Mouse (Mus musculus) left cerebral cortex, postnatal 25 days (tissue): ENCODE measurements around the gene Plpp3. TPM values are rescaled to one million over a fixed set of nuclear protein-coding genes. Genes with fewer than 3 reads are reported as not detected.

Experiments
- DNase-seq, 2 experiments: peaks; one replicate each; pipeline ENCODE4 v3.0.0; 2022; ENCODE audit warnings: low spot score in 2 of 2, mixed read lengths in 1 of 2
- intact Hi-C: fragments of 180-260 bp; cut with DNase I; formaldehyde crosslinking; loops from one replicate; pipeline ENCODE4 v1.15.1; 2025
- total RNA-seq, 2 experiments: library from RNA; stranded (reverse); gene quantifications; 2 replicates each; pipeline ENCODE4 v1.2.3; 2021

Plpp3 gene
- total RNA-seq, 2 experiments from 2014 or later = 163 to 170 TPM

DNA sequence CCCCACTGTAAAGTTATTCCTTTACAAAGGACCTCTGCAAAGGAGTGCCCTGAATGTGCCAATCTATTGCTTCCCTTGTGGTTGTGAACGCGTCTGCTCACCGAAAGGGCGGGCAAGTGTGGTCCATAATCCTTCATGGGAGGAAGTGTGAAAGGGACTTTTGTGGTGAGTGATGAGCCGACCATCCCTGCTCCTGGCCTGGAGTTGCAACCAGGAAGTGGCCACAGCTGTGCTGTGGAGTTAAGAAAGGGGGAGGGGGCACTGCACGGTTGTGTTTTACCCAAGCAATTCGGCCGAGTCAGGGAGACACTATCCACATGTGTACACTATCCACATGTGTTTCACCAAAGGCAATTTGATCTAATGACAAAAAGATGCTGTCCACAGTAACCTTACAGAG, 49.8 kb downstream of the Plpp3 start:
- no peak for DNase-seq
- intact Hi-C loops = no loop called here

DNA sequence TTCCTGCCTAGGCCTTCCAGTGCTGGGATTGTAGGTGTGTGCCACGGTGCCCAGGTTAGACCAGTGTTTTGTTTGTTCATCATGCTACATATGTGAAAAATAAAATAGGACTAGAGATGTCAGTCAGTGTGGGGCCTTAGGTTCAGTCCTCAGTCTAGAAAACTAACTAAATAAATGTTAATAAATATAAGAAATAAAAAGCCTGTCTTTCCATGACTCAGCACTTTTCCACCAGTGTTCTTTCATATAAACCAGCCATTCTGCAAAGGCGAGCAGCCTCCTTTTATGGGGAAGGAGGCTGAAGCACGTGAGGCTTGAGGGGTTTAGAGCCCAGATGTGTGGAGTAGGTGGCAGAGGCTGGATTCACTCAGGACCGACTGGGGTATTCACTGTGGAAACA, 50.5 kb downstream of the Plpp3 start:
- DNase-seq = no peak
- intact Hi-C loops = no loop called here

DNA sequence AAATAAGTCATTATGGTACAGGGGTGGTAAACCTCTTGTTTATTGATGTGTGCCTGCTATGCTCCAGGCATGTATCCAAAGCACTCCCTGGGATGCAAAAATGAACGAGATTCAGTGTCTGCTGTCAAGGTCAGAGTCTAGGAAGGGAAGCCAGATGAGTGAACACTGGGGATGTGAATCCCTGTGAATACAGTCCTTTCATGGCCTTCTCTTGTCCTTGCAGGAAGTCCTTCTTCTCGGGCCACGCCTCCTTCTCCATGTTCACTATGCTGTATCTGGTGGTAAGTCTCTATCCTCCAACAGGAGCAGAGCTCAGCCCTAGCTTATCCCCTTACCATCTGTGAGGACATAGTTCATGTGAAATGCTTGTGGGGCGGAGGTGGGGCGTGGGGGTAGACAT, 51.8 kb downstream of the Plpp3 start:
- intact Hi-C loops = no loop called here
- DNase-seq = no peak

DNA sequence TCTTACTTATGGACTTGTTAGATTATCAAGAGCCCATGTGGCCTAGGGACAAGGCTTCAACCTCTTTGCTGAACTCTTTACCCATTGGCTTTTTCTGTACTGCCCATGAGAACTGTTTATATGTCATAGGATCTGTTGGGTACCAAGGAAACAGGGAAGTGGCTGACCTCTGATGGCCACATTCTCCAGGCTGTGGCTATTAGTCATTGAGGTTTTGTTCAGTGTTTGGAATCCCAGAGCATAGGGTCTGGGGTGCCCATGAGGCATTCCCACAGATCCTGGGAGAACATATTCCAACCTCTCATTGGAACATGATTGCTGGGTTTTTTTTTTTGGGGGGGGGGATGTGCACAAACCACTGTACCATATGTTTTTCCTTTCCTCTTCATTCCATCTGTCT, 56.2 kb downstream of the Plpp3 start:
- intact Hi-C loops = no loop called here
- no peak for DNase-seq

DNA sequence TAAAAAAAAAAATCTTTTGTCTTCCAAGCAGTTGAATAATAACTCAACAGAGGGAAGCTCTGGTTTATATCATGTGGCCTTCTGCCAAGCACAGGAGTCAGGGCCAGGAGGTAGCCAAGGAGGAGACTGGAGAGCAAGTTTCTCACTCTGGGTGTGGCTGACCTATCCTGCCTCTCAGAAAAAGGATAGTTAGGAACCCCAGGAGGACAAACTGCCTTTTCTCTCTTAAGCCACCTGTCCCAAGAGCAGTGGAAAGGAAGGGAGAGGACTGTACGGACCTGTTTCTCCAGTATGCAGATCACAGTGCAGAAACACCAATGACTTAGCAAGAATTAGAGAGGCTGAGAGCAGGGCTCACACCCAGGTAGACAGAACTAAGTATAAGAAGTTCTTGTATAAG, 57.3 kb downstream of the Plpp3 start:
- no peak for DNase-seq
- intact Hi-C loops = no loop called here

DNA sequence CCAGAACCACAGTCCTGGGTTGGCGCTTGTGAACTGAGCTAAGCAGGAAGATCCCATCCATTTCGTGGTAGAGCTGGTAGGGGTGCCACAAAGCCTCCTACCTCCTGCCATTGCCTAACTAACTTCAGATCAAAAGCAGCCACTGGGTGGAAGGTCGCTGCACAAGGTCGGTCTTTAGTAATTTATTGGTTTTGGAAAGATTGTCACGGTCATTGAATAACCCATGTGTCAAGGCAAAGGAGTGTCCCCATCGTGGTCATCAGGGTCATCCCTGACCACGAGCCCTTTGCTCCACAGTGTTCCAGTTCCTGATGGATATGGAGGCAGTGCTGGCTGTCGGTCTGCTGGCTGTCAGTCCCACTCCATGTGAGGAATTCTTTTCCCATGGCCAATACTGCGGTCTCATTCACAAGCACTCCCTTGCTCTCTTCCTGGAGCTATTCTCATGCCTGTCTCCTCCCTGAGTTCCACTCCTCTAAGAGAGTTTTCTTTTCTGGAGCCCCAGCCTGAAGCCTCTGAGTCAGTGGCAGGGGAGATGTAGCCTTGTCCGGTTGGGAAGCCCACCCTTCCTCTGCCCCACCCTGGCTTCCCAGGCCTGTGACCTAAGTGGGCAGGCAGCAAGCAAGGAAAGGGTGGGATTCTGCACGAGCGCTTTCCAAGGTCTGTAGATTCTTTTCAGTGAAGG, 58.7 kb downstream of the Plpp3 start:
- intact Hi-C loops = no loop called here
- DNase-seq = no peak

DNA sequence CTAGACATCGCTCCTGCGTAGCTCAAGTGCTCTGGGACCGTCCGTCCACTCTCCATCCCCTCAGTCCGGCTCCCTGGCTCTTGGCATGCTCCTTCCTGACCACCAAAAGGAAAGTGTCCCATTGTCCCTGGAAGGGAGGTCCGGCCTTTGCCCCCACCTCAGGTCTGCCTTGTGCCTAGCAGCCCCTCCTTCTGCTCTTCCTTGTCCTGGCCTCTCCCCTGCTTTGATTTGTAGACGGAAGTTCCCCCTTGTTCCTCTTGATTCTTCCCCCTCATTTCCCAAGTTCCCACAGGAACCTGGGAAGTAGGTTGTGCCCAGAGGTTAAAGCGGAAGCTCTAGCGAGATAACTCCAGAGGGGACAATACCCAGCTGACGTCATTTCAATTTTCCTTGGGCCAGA, 61.1 kb downstream of the Plpp3 start:
- no peak for DNase-seq
- intact Hi-C loops = no loop called here

DNA sequence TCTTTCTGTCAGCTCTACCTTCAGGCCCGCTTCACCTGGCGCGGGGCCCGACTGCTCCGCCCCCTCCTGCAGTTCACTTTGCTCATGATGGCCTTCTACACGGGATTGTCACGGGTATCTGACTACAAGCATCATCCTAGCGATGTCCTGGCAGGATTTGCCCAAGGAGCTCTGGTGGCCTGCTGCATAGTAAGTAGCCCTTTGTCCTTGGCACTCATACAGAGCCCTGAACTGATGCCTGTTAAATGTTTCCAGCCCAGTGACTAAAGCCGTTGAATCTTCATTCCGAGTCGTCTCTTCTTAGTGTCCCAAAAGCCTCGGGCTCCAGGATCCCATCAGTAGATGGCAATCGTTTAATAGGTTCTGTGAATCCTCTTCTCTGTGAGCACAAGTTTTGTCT, 62.2 kb downstream of the Plpp3 start:
- no peak for DNase-seq
- intact Hi-C loops = no loop called here

DNA sequence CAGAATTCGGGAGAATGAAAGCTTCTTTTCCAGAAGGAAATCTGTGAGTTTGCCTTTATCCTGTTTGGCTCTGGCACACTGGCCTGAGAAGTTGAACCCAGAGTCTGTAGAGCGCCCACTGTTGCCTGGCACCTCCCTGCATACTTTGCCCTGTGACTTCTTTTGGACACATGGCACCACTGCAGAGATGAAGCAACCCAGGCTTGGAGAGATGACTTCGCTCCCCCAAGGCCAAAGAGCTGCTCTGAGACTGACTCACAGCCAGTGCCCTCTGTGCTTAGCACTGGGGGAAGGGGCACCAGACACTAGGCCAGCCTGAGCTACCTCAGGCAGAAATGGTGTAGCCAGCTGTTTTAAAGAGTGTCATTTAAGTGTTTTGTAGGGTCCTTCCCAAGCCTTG, 63.7 kb downstream of the Plpp3 start:
- DNase-seq = no peak
- intact Hi-C loops = no loop called here

DNA sequence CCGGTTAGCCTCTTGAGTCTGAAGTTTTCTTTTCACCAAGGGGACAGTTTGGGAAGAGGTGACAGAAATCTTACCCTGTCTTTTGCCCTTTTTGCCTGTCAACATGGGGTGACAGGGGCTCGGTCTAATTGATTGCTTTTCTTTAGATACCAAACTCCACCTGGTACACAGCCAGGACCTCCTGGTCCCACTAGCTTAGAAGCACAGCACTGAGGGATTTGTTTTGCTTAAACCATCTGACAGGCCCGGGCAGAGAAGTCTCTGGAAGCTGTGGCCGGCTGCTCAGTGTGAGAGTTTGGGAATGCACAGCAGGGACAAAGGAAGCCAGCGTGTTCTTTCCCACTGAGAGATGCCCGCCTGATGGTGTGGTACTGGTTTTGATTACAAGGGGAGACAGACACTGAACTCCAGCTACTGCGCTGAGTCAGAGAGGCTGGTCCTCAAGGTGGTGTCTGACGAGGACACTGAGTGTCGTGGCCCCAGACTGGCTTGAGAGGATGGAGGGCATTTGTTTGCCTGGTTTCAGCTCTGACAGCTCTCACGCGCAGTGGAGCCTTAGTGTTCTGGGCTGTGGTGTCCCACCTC, 64.2 kb downstream of the Plpp3 start:
- DNase-seq = no peak
- intact Hi-C loops = no loop called here

DNA sequence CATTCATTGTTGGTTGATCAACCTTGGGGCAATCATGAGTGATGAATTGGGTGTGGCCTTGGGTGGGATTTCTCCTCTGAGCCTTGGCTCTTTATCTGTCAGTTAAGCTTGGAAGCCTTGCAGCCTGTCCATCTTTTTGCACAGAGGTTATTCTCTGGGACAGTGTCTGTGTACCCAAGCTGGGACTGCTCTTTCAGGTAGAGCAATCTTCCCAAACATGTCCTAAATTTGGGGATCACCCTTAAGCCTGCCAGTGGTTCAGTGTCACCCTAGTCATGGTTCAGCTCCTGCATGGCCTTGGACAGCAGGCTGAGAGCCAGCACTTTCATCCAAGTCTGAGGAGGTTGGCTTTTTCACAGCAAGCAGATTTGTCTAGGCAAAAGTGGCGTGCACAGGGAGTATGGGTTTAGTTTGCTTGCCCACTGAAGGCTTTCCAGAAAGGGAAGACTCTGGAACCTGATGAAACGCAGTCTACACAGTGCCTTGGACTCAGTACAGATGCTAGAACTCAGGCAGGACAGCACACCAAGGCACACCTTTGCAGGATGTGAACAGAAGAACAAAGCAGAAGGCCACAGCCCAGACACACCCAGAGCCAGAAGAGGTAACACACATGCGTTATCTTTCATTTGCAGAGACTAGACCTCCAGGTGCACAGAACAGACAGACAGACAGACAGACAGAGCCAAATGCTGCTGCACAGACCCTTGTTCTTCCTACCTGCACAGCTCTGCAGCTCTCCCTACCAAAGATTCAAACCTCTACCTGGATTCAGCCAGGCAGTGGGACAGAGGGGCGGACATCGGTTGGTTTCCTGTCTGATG, 66.2 kb downstream of the Plpp3 start:
- intact Hi-C loops = no loop called here
- DNase-seq = no peak

DNA sequence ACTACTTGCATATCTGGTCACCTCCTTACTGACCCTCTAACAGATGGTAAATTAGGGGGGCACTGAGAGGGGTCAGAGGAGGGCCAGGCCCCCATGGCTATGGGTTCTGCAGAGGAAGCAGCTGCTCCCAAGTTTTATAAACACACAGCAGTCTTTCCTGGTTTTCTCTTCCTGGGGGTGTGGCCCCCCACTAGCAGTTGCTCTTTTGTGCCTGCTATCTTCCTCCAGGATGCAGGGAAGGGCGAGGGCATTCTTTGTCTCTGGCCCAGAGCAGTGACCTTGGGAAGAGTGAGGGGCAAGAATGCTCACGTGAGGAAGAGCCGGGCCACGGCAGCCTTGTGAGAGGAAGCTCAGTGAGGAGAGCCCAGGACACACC, 66.8 kb downstream of the Plpp3 start:
- intact Hi-C loops = no loop called here
- no peak for DNase-seq

DNA sequence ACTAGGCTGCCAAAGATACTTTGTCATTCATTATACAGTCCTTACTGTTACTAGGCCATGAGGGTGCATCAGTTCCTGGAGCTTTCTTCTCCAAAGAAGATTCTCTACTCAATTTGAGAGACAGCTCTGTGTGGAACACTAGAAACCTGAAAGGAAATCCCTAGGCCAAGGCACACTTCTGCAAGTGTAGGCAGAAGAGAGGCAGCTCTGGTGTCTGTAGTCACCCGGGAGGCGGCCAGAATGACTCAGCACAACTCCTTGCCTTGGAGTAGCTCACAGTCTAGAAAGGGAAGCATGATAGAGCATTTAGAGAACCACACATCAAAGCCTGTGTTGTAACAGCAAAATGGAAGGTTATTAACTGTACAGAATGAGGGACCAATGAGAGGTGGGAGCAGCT, 68.4 kb downstream of the Plpp3 start:
- intact Hi-C loops = no loop called here
- peak; percentile 41 to 80 for DNase-seq

DNA sequence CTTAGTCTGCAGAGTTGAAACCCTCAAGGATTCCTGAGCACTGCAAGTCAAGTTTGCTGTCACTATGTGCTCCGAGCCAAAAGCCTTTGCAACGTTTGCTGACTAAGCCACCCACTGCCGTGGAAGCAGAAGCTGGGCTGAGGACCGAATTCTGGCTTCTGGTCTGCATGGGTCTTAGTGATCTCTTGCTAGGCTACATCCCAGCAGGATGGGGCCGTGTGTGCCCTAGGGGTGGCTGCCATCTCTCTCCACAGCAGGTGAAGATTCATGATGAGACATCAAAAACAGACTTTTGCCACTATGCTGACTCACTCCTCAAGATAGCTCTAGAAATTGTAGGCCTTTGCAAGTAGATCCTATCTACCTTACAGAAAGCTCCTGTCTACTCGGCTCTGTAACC, 69.2 kb downstream of the Plpp3 start:
- intact Hi-C loops = no loop called here

DNA sequence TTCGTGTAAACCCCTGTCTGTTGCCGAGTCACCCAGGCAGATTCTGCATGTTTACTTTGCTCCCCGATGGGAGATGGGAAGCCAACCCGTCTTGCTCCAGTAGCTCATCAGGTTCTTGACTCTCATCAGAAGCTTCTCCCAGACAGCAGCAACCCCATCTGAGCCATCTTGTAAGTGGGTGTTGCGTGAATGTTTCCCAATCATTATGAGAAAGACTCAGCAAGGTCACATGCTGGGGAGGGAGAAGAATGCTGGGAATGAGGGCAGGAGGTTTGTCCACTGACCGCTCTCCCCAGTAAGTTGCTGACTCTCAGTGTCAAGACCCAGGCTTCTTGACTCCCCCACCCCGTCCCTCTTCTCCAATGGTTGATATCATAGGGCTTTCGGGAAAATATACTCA, 73.0 kb downstream of the Plpp3 start:
- DNase-seq = no peak

More for the DNA sequence above, 69.2 kb downstream of the Plpp3 start:
- DNase-seq = peak in 1 of 2 experiments; percentile 38

DNA sequence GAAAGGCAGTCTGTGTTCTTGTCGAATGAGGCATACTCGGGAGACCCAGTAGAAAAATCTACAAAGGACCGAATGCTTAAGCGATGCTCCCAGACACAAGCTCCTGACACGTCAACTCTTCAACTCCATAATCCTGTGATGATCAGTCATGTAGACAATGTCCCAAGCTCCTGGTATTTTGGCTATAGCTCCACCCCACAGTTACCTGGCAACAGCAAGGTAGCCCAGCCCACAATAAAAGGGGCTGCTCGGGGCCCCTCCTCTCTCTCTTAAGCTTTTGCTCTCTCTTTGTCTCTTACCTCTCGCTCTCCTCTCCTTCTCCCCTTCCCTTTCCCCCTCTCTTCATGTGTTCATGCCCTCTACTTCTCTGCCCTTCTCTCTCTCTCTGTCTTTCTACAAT, 83.1 kb downstream of the Plpp3 start:
- intact Hi-C loops = no loop called here
- DNase-seq = no peak

More for the DNA sequence above, 73.0 kb downstream of the Plpp3 start:
- intact Hi-C loops = no loop called here

DNA sequence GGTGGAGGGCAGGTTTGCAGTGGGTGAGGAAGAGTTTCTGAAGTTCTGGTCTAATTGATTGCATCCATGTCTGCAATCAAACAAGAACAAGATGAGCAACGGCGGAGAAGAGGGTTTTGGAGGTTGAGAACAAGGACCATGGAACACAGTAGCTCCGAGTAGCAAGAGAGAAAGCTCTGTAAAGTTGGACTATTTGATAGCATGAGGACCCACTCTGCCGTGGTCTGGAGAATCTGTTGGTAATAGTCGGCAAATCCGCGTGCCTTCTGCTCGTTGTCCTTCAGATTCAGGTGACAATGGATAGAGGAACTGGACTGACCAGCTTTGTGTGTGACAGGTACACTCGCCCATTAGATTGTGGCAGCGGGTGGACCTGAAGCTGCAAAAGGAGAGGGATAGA, 87.8 kb downstream of the Plpp3 start:
- DNase-seq = no peak
- intact Hi-C loops = no loop called here

DNA sequence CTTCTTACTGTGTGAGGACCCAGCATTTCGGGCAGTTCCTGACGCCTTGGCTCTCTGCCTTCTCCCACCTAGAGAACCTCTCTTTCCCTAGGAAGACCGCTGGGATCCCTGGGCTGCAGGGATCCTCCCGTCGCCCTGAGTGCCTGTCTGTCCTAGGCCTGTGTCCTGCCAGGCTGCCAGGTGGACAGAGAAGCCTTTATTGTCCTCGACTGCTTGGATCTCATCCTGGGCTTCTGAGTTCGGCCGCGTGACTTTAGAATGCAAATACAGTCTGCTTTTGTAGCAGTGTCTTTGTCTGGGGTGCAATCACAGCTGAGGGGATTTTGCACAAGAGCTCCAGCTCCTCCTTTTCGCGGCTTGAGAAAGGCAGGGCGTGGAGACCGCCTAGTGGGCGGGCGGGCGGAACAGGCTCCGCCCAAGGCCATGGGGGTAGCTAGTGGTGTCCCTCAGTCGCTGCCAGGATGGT, 88.4 kb downstream of the Plpp3 start:
- peak in 1 of 2 experiments; percentile 47 for DNase-seq
- intact Hi-C loops = no loop called here

DNA sequence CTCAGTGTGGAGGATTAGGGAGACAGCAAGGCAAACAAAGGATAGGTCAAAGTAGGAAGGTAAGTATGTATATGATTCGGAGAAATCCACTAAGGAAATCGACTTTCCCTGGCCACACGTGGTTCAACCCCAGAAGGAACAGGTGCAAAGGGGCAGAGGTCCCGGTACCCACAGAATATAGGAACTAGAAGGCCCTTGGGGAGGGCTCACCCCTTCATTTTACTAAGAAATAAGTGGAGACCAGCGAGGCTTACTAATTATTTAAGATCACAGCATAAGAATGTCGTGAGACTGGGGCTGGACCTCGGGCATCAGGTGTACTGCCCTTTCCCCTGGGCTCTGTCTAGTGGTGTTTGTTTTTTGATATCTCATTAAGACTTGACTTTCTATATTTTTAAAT, 89.2 kb downstream of the Plpp3 start:
- no peak for DNase-seq

DNA sequence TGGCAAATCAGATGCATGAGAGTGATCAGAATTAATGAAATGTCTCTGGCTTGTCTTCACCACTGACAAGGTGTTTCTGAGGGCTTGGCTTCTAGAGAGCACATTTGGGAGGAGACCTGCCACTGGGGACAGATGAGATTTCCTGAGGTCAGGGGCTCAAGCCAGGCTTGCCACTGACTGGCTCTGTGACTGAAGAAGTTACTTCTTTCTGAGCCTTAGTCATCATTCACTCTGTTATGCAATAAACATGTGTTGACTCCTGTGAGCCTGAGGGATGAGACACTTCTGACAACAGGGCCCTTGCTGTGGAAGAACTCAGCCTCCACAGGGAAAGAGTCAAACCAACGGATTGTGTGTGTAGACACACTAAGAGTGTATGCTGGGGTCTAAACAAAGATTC, 91.0 kb downstream of the Plpp3 start:
- DNase-seq = no peak
- intact Hi-C loops = no loop called here

More for the DNA sequence above, 89.2 kb downstream of the Plpp3 start:
- intact Hi-C loops = no loop called here

DNA sequence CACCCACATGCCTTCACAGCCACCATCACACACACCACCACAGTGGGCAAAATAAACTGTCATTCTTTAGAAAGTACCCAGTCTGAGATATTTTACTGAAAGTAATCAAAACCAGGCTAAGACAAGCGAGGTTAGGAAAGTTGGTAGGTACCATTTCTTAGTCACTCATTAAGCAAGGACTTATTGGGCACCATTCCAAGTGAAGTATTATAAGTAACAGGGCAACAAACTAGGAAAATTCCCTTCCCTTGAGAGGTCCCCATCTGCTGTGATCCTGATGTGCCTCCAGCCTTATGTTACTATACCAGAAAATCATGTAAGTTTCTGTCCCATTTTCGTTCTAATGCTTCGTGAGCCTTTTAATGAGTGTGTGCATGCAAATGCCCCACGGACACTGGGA, 92.1 kb downstream of the Plpp3 start:
- intact Hi-C loops = no loop called here
- DNase-seq = no peak
